Mouse (Mus musculus) macrophage (primary cell): ENCODE results near the gene Ptger3. TPM values are rescaled to one million over a fixed set of nuclear protein-coding genes. Genes with fewer than 3 reads are reported as not detected.

Experiments used
- H3K27ac ChIP-seq: fragments of 350-480 bp; formaldehyde crosslinking; 2 replicates; pipeline ENCODE4 v1.9.0; 2021
- H3K36me3 ChIP-seq: fragments of 350-480 bp; formaldehyde crosslinking; 2 replicates; pipeline ENCODE4 v1.9.0; 2021; ENCODE audit errors: inconsistent target
- H3K4me3 ChIP-seq: fragments of 350-480 bp; formaldehyde crosslinking; 2 replicates; pipeline ENCODE4 v1.9.0; 2021; ENCODE audit errors: inconsistent target
- H3K79me2 ChIP-seq: fragments of 350-480 bp; formaldehyde crosslinking; 2 replicates; pipeline ENCODE4 v1.9.0; 2021; ENCODE audit errors: inconsistent target
- WGBS: methylation state at CpG from one replicate; pipeline ENCODE4 v1.1.7; 2026; ENCODE audit warnings: inconsistent platforms; ENCODE audit not compliant: missing documents; 5-methylcytosine and 5-hydroxymethylcytosine counted together
- polyA plus RNA-seq: library from polyadenylated mRNA; stranded (reverse); fragments of 250-400 nt; gene quantifications from 3 replicates; pipeline ENCODE4 v1.2.4, GENCODE M21; 2018; ENCODE audit warnings: inconsistent platforms
- total RNA-seq, 78 experiments: library from RNA; depleted of rRNA; stranded (reverse); fragments of 250-400 nt; gene quantifications; 1 replicate in 9 of 78; 2 replicates in 24 of 78; 3 replicates in 43 of 78; 4 replicates in 2 of 78; pipeline ENCODE4 v1.2.4; 2018; ENCODE audit warnings: inconsistent platforms in 56 of 78

The Ptger3 gene
- 1 to 10 TPM in 7 of 26 experiments, under 1 TPM in 11, not detected in 8; 0.16 to 3.6 (median 0.81) TPM for total RNA-seq (2018; cell fraction: chromatin; rRNA removed)
- 1 to 10 TPM in 21 of 26 experiments, under 1 TPM in 5; 0.70 to 4.2 (median 1.9) TPM for total RNA-seq (2018; cell fraction: cytosol; rRNA removed)
- total RNA-seq (2018; cell fraction: nucleus; rRNA removed): 1 to 10 TPM in 22 of 26 experiments, under 1 TPM in 4; 0.41 to 7.9 (median 1.7) TPM
- 0.94 to 4.8 TPM (median 1.9 TPM) in 3 replicates for polyA plus RNA-seq

DNA sequence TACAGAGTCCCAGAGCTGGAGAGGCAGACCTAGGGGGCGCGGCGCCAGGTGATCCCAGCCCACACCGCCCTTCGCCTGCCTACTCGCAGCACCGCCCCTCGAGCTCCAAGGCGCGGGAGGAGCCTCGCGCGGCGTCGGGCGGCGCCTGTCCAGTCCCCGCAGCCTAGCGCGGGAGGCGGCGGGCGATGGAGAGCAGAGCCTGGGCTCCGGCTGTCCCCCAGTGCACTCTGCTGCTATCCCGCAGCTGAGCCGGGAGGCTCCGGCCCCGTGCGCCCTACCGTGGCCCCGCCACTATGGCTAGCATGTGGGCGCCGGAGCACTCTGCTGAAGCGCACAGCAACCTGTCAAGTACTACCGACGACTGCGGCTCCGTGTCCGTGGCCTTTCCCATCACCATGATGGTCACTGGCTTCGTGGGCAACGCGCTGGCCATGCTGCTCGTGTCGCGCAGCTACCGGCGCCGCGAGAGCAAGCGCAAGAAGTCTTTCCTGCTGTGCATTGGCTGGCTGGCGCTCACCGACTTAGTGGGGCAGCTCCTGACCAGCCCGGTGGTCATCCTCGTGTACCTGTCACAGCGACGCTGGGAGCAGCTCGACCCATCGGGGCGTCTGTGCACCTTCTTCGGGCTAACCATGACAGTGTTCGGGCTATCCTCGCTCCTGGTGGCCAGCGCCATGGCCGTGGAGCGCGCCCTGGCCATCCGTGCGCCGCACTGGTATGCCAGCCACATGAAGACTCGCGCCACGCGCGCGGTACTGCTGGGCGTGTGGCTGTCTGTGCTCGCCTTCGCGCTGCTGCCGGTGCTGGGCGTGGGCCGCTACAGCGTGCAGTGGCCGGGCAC is at the start of gene Ptger3:
Ptger3 (plus strand) TSS at position 168 of the 841 bp plus-strand sequence.
- H3K4me3 ChIP-seq: no peak within 1 kb of the TSS; the same call in 1 of the 2 replicates
- no peak within 1 kb of the TSS for H3K27ac ChIP-seq
- WGBS: 1% methylated on average over 84 of the region's 84 CpGs
- H3K79me2 ChIP-seq: no peaks in the 10 kb centered on the region
- H3K36me3 ChIP-seq: no peaks in the 10 kb centered on the region

DNA sequence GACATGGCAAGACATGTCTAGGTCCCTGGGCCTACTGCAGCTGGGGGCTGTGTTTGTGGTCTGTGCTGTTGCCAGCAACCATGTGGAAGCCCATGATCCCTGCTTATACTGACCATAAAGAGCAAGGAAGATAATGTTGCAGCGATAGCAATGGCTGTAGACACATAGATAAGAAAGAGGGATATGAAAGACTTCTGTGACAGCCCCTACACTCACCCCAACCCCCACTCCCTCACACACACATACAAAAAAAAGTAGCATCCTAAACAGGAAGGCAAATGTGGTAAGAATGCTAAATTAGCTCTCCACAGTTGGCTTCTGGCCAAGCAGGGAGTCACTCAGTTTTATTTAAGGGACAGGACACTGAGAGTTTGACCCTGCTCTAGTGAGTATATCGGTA is 48.7 kb upstream of the Ptger3 start:
- H3K36me3 ChIP-seq: no peaks in the 10 kb centered on the region
- H3K4me3 ChIP-seq: no peak overlapping the region
- H3K79me2 ChIP-seq: no peaks in the 10 kb centered on the region
- WGBS: 20% methylated on average over 2 of the region's 2 CpGs
- H3K27ac ChIP-seq: no peak overlapping the region

DNA sequence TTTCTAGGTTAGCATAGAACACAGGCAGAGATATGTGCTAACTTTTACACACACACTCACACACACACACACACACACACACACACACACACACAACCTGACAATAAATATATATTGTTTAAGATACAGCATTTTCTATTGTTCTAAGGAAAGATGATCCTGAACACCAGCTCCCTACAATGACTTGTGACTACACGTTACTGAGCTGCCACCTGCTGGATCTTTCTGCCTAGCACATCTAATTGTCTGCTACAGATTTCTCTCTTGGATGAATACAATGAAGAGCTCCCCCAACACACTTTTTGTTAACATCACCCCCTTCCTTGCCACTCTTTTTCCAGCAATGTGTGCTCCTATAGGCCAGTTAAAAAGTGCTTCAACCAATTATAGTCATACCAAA is 46.3 kb upstream of the Ptger3 start:
- Histone ChIP-seq H3K36me3 (no peaks in the 10 kb centered on the region), H3K79me2 (no peaks in the 10 kb centered on the region), H3K4me3 (no peak overlapping the region), H3K27ac (no peak overlapping the region)
- WGBS: 9% methylated on average over 1 of the region's 1 CpGs

DNA sequence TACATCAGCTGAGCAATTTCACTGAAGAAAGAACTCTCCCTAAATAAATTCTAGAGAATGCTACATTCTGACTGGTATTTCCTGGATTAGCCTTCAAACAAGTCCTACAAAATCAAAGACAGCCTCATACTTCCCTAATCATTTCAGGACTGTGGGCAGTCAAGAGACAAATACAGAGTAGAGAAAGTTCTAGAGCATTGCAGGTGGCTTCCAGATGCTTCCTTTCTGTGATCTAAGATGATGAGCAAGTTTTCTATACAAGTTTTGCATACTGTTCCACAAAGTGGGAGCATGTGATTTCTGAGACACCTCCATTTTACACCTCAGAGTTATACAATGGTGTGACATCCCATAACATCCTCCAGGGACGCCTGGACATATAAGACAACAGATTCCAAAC is 42.9 kb upstream of the Ptger3 start:
- H3K36me3 ChIP-seq: no peaks in the 10 kb centered on the region
- H3K4me3 ChIP-seq: no peak overlapping the region
- 38% methylated on average over 1 of the region's 1 CpGs for WGBS
- H3K79me2 ChIP-seq: no peaks in the 10 kb centered on the region
- H3K27ac ChIP-seq: no peak overlapping the region

DNA sequence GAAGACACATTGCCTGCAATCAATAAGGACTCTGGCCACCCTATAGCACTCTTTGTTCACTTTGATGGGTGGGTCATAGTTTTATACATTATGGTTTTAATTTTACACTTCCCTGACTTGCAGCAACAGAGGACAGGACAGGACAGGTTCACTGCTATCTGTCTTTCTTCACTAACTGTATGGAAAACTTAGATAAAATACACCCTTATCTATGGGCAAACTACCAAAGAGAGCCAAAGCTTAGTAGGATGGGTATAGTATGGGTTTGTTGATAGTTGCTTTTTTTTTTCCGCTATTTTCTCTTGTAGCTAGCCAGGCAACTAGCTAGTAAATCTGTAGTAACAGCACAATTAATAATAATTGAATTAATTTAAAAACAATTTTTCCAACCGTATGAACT is 35.1 kb upstream of the Ptger3 start:
- Histone ChIP-seq H3K4me3 (no peak overlapping the region), H3K36me3 (no peaks in the 10 kb centered on the region), H3K79me2 (peaks cover 19% of the 10 kb centered on the region), H3K27ac (no peak overlapping the region)
- 100% methylated on average over 2 of the region's 2 CpGs for WGBS

DNA sequence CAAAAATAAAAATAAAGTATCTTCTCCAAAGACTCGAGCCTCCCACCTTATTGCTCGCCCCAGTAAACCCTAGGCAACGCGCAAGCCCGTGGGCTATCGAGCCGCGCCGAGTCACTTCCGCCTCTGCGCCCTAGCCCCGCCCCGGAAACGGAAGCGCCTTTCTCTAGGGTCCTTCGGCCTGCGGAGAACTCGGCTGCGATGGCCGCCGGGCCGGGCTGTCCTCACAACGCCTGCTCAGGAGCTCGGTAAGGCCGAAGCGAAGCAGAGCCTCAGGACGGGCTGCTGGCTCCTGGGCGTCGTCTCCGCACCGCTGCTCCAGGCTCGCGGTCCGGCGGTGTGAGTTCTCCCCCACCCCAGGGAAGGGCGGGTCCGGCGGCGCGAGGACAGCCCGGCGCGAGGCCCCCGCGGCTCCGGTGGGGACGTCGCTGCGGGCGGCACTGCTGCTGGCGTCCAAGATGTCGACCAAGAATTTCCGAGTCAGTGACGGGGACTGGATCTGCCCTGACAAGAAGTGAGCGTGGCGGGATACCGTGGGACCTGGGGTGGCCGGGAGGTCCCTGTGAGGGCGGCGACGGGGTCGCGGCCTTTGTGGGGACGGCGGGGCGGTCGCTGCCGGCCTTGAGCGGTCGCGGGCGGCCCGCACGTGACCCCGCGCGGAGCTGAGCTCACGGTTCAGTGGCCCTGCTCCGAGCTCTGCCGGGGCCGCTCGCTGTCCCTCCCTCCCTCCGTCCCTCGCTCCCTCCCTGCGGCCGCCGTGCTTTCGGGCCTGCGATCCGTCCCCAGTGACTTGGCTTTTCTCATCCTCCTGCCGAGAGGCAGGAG is 32.5 kb upstream of the Ptger3 start, which contains the start of gene Zranb2:
Zranb2 (plus strand) TSS at position 197 of the 822 bp plus-strand sequence.
- Histone ChIP-seq H3K4me3 (peak within 1 kb of the TSS; percentile 82), H3K36me3 (peaks cover 7% of the 10 kb centered on the region), H3K79me2 (peaks cover 45% of the 10 kb centered on the region), H3K27ac (peak within 1 kb of the TSS; percentile 78)
- under 1% methylated on average over 86 of the region's 91 CpGs for WGBS

DNA sequence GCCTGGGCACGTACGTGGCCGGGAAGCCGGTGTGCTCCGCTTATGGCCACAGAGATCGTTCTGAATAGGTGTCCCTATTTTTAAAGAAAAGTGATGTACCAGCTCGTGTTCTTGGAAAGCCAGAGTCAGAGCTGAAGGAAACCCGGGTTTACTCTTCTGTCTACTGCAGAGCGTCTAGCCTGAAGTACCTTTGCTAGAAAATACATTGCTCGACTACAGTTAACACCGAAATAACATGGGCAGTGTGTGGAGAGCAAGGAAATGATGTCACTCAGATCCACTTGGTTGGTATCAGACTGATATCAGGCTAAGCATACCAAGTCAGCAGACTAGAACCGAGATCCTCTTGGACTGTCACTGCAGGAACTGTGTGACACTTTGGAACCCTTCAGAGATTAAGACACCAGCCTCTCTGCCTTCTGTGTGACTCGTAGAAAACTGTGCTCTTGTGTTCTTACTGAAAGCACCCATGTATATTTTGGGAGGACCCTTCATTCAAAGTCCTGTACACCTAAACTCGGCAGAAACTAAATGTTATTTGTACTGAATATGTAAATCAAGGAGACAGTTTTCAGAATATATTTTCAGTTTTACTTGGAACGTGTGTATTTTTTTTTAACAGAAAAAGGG is 31.8 kb upstream of the Ptger3 start:
- peak overlapping the region; percentile 78 for H3K27ac ChIP-seq
- peaks cover 52% of the 10 kb centered on the region for H3K79me2 ChIP-seq
- peaks cover 13% of the 10 kb centered on the region for H3K36me3 ChIP-seq
- 2% methylated on average over 15 of the region's 15 CpGs for WGBS
- peak overlapping the region; percentile 82 for H3K4me3 ChIP-seq

DNA sequence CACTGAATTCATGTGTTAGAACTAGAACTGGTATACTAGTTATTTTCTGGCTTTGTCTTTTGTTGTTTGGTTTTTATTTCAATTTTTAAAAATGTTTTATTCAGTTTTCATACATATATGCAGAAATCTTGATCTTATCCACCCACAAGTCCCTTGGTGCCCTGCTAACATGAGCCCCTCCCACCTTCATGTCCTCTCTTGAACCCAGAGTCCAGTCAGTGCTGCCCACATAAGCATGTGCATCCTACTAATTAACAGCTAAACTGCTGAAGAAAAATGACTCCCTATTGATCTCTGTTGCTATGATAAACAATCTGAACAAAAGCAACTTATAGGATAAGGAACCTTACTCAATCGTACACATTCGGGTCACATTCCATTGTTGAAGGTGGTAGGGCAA is 17.4 kb upstream of the Ptger3 start:
- H3K27ac ChIP-seq: no peak overlapping the region
- H3K36me3 ChIP-seq: peaks cover 51% of the 10 kb centered on the region
- 100% methylated on average over 2 of the region's 2 CpGs for WGBS
- H3K4me3 ChIP-seq: no peak overlapping the region
- no peaks in the 10 kb centered on the region for H3K79me2 ChIP-seq

DNA sequence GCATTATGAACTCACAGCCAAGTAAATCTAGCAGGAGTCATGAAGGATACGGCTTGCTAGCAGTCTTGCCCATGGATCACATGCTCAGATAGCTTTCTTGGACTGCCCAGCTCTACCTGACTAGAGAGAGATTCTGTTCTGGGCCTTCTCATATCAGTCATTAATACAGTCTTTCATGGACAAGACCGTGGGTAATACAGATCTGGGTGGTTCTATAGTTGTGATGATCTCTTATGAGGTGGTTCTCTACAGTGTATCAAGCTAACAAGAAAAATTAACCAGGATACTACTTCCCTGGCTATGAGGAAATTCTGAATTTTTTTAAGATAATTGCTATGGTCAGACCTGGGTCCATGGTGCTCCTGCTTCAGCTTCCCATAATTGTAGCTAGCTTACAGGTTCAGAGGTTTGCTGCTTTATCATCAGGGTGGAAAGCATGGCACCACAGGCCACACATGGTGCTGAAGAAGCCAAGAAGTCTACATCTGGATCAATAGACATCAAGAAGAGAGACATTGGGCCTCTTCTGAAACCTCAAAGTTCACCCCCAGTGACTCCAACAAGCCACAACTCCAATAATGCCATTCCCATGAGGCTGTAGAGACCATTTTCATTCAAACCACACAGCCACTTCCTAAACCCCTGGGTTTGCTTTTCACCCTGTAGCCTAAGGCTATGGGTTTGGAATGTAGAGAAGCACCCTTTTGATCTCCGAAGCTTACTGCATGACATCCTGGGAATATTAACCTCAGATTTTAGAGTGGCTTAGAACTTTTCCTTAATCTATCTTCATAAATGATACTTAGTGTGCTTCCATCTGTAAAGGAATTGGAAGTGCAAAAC is 16.7 kb upstream of the Ptger3 start:
- no peaks in the 10 kb centered on the region for H3K79me2 ChIP-seq
- H3K4me3 ChIP-seq: no peak overlapping the region
- WGBS: 90% methylated on average over 3 of the region's 3 CpGs
- H3K36me3 ChIP-seq: peaks cover 45% of the 10 kb centered on the region
- no peak overlapping the region for H3K27ac ChIP-seq

DNA sequence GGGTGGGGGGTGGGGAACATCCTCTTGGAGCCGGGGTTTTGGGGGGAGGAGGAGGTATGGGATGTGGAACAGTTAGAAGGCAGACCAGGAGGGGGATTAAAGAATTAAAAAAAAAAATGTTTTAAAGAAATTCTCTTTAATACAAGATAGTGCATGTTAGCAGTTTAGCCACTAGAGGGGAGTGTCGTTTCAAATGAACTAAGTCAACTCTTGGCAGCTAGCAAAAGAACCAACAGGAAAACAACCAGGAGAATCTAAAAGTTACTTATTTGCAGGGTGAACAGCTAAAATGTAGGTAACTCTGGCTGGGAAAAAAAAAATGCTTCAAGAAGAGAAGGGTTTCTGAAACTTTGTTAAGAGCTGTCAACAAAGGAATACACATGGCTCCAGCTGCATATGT is 1.5 kb upstream of the Ptger3 start:
- Histone ChIP-seq H3K36me3 (no peaks in the 10 kb centered on the region), H3K4me3 (no peak overlapping the region), H3K79me2 (no peaks in the 10 kb centered on the region), H3K27ac (no peak overlapping the region)
- 0% methylated on average over 2 of the region's 2 CpGs for WGBS

DNA sequence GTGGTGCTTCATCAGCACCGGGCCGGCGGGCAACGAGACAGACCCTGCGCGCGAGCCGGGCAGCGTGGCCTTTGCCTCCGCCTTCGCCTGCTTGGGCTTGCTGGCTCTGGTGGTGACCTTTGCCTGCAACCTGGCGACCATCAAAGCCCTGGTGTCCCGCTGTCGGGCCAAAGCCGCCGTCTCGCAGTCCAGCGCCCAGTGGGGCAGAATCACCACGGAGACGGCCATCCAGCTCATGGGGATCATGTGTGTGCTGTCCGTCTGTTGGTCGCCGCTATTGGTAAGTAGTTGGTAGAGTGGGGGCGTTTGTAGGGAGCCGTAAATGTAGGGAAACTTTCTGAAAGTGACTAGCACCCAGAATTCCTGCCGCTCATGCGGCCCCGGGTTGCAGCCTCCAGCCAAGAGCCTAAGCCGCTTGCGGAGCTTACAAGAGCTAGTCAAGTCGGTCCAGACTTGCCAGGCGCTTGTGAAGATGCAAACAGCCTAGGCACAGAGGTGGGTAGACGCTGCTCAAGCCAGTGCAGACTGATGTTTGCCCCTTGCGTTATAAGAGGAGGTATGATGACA is 957 bp downstream of the Ptger3 start:
- no peak overlapping the region; the same call in 1 of the 2 replicates for H3K4me3 ChIP-seq
- WGBS: 9% methylated on average over 34 of the region's 34 CpGs
- H3K27ac ChIP-seq: no peak overlapping the region

DNA sequence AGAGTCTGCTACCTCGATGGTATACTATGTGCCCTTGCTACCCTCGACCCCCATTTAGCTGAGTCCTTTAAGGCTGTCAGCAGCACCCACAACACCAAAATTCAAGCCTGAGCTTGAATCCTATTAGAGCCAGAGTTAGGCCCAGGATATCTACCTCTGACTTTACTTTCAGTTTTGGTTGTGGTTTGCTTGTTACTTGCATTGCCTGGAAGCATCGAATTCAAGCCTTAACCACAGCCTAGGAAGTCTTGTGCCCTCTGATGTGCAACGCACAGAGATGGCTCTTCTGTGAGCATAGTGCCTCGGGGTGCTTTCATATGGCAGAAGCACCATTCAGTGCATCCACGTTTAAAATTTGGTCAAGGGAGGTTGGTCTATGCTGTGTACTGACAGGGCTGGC is 5.3 kb downstream of the Ptger3 start:
- 11% methylated on average over 6 of the region's 6 CpGs for WGBS
- Histone ChIP-seq H3K4me3 (no peak overlapping the region), H3K36me3 (no peaks in the 10 kb centered on the region), H3K27ac (no peak overlapping the region), H3K79me2 (no peaks in the 10 kb centered on the region)

More for the DNA sequence above, 957 bp downstream of the Ptger3 start:
- H3K79me2 ChIP-seq: no peaks in the 10 kb centered on the region
- H3K36me3 ChIP-seq: no peaks in the 10 kb centered on the region
